Mouse (Mus musculus): Measurements from ENCODE around the gene Cacna1f.

Cacna1f gene

GRCm38 (mm10) chrX:7632560-7632959 lies 25.7 kb downstream of the Cacna1f start:
- DNase-seq (ENCODE audit: low spot score): no peak

- DNase-seq (ENCODE audit: low spot score): no peak
These were observed 28.2 kb downstream of the Cacna1f start for GRCm38 (mm10) chrX:7635101-7635500.

GRCm38 (mm10) chrX:7638401-7639091 lies 31.7 kb downstream of the Cacna1f start, which contains the start of gene Syp:
Syp (plus strand) TSS chrX:7638471.
- DNase-seq (ENCODE audit: low spot score): peak; percentile 18

GRCm38 (mm10) chrX:7639536-7640325 lies 32.8 kb downstream of the Cacna1f start:
- no peak for DNase-seq (ENCODE audit: low spot score)

- no peak for DNase-seq (ENCODE audit: low spot score)
These were observed 33.9 kb downstream of the Cacna1f start for GRCm38 (mm10) chrX:7640785-7641184.

- peak; percentile 34 for DNase-seq (ENCODE audit: low spot score)
These were observed 38.5 kb downstream of the Cacna1f start for GRCm38 (mm10) chrX:7645349-7645748.

- no peak for DNase-seq (ENCODE audit: low spot score)
These were observed 41.9 kb downstream of the Cacna1f start for GRCm38 (mm10) chrX:7648671-7649304.

- DNase-seq (ENCODE audit: low spot score): no peak
These were observed 50.3 kb downstream of the Cacna1f start, which contains the start of gene Prickle3 for GRCm38 (mm10) chrX:7657221-7657639. Prickle3 (plus strand) TSS chrX:7657260.

GRCm38 (mm10) chrX:7658031-7658784 lies 51.3 kb downstream of the Cacna1f start:
- no peak for DNase-seq (ENCODE audit: low spot score)

GRCm38 (mm10) chrX:7658785-7659589 lies 52.1 kb downstream of the Cacna1f start:
- DNase-seq (ENCODE audit: low spot score): no peak

GRCm38 (mm10) chrX:7661086-7661485 lies 54.2 kb downstream of the Cacna1f start:
- no peak for DNase-seq (ENCODE audit: low spot score)

- no peak for DNase-seq (ENCODE audit: low spot score)
These were observed 56.1 kb downstream of the Cacna1f start for GRCm38 (mm10) chrX:7662936-7663335.

- DNase-seq (ENCODE audit: low spot score): no peak
These were observed 57.9 kb downstream of the Cacna1f start for GRCm38 (mm10) chrX:7664791-7665190.

- DNase-seq (ENCODE audit: low spot score): no peak
These were observed 59.0 kb downstream of the Cacna1f start for GRCm38 (mm10) chrX:7665739-7666502.

GRCm38 (mm10) chrX:7670390-7670881 lies 63.6 kb downstream of the Cacna1f start:
- DNase-seq (ENCODE audit: low spot score): no peak

GRCm38 (mm10) chrX:7670921-7671623 lies 64.2 kb downstream of the Cacna1f start, which contains the start of gene Plp2:
Plp2 (minus strand) TSS chrX:7671390.
- no peak for DNase-seq (ENCODE audit: low spot score)

GRCm38 (mm10) chrX:7672739-7673138 lies 65.9 kb downstream of the Cacna1f start:
- no peak for DNase-seq (ENCODE audit: low spot score)

- DNase-seq (ENCODE audit: low spot score): no peak
These were observed 66.8 kb downstream of the Cacna1f start for GRCm38 (mm10) chrX:7673578-7674281.

All from urinary bladder, postnatal 10 days (tissue).